Mouse (Mus musculus) heart, adult 2 months (tissue): ENCODE measurements at regions not wholly inside any gene's neighbourhood (a gene's known extent, or its start where the extent isn't known, plus 50 kb on each side); places are given as distances from the start of the nearest gene placed in this dataset.
"Not testable (repeated sequence)": the region's sequence is repeated elsewhere in the genome, so short reads cannot be mapped to it uniquely, and the experiment has no call there.

ENCODE experiments used
- DNase-seq, 2 experiments: peaks; one replicate each; pipeline ENCODE4 v3.0.0; 2021
- H3K27ac ChIP-seq: fragments of 200-600 bp; 2 replicates; pipeline ENCODE4 v1.8.1; 2022
- H3K27me3 ChIP-seq: fragments of 200-500 bp; 2 replicates; pipeline ENCODE4 v1.6.1; 2012; ENCODE audit warnings: mild to moderate bottlenecking, low read length, inconsistent platforms, mixed read lengths; ENCODE audit not compliant: control insufficient read depth, insufficient read depth
- H3K36me3 ChIP-seq: fragments of 200-500 bp; 2 replicates; pipeline ENCODE4 v1.6.1; 2012; ENCODE audit warnings: low read length, inconsistent platforms; ENCODE audit not compliant: control insufficient read depth, insufficient read depth
- H3K4me1 ChIP-seq: fragments of 200-500 bp; 2 replicates; pipeline ENCODE4 v1.6.1; 2011; ENCODE audit warnings: low read length; ENCODE audit not compliant: control insufficient read depth, insufficient read depth
- H3K4me3 ChIP-seq: fragments of 200-600 bp; 2 replicates; pipeline ENCODE4 v1.8.1; 2022
- H3K79me2 ChIP-seq: fragments of 200-500 bp; replicated peaks from 2 replicates; pipeline ENCODE4 v1.6.1; 2012; ENCODE audit warnings: mild to moderate bottlenecking, inconsistent platforms, low read length, moderate library complexity, mixed read lengths; ENCODE audit not compliant: control insufficient read depth, insufficient read depth
- H3K9ac ChIP-seq: fragments of 200-500 bp; 2 replicates; pipeline ENCODE4 v1.6.1; 2012; ENCODE audit warnings: low read depth, mild to moderate bottlenecking, control low read depth, inconsistent platforms, low read length, mixed read lengths
- CTCF ChIP-seq: fragments of 200-600 bp; IDR thresholded peaks from 2 replicates; pipeline ENCODE4 v1.8.1; 2022; ENCODE audit warnings: antibody characterized with exemption, mild to moderate bottlenecking, moderate library complexity
- EP300 ChIP-seq: fragments of 200-500 bp; IDR thresholded peaks from 2 replicates; pipeline ENCODE4 v1.6.1; 2011; ENCODE audit warnings: low read depth, low read length, control low read depth; ENCODE audit not compliant: insufficient read depth
- POLR2A ChIP-seq: fragments of 200-500 bp; IDR thresholded peaks from 2 replicates; pipeline ENCODE4 v1.6.1; 2011; ENCODE audit warnings: mild to moderate bottlenecking, low read depth, low read length, control low read depth; ENCODE audit not compliant: insufficient read depth
- WGBS: fragments of 180-500 bp; shearing (Covaris S2); methylation state at CpG from one replicate; pipeline ENCODE4 v1.1.7; 2018; 5-methylcytosine and 5-hydroxymethylcytosine counted together
- intact Hi-C: fragments of 180-260 bp; cut with DNase I; formaldehyde crosslinking; loops from one replicate; pipeline ENCODE4 v1.15.1; 2025

DNA sequence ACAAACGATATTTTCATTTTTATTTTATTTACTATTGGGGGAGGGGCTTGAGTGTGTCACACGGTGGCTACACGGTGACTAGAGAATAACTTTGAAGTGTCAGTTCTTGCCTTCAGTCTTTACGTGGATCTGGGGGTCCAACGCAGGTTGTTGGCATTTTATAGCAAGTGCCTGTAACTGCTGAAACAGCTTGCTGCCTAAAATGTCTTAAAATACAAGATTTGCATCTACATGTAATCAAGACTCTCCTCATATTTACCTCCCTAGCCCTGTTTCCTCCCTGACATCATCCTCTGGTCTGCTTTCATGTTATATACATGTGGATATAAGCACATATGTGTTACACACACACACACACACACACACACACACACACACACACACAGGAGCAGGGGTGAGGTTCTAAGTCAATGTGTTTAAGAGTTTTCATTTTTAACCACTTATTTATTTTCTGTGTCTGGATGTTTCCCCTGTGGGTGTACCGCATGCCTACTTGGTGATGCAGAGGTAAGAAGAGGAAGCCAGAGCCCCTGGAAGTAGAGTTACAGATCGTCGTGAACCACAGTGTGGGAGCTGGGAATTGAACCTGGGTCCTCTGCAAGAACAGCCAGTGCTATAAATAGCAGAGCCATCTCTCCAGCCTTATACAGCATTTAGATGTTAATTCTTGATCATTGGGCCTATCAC is 119.5 kb upstream of the Cpsf6 start:
- H3K36me3 ChIP-seq, result no peaks in the 10 kb centered on the region
- 86% methylated on average over 8 of the region's 8 CpGs for WGBS
- intact Hi-C loops, result no loop called here

DNA sequence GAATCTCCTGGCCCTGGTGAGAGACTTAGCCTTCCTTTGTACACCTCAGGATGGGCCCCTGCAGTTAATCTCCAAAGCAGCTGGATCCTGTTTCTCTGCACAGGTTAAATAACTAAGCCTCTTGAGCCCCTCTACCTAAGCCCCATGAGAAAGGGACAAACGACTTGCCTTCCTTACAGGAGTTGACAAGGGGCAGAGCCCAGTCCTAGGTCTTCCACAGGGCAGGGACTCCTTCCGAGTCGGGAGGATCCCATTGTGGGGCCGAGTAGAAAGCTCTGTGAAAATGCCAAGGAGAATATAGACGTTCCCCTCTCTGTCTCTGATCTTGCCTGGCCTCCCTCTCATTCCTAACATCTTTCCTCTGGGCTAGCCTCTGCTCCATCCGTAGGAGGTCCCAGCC is 118.7 kb upstream of the Cpsf6 start:
- intact Hi-C loops, result no loop called here
- no peak for DNase-seq
- Histone ChIP-seq H3K27ac (no peak overlapping the region), H3K4me1 (0 out of 2 replicates have a peak, but pooled peaks cover 3% of the 10 kb centered on the region), H3K9ac (no peak overlapping the region), H3K36me3 (no peaks in the 10 kb centered on the region), H3K27me3 (no peaks in the 10 kb centered on the region), H3K4me3 (no peak overlapping the region), H3K79me2 (no peaks in the 10 kb centered on the region)
- WGBS, result 60% methylated on average over 6 of the region's 6 CpGs
- TF ChIP-seq POLR2A (no peak), CTCF (no peak), EP300 (no peak)

More for the DNA sequence above, 119.5 kb upstream of the Cpsf6 start:
- no peaks in the 10 kb centered on the region for H3K79me2 ChIP-seq
- H3K27ac ChIP-seq, result no peak overlapping the region
- 0 out of 2 replicates have a peak, but pooled peaks cover 1% of the 10 kb centered on the region for H3K4me1 ChIP-seq
- H3K9ac ChIP-seq, result no peak overlapping the region
- no peaks in the 10 kb centered on the region for H3K27me3 ChIP-seq
- DNase-seq, result no peak
- H3K4me3 ChIP-seq, result no peak overlapping the region
- TF ChIP-seq POLR2A (no peak), CTCF (no peak), EP300 (no peak)

GRCm38 (mm10) chr10:117497565-117498256 is 117.9 kb upstream of the Cpsf6 start:
- TF ChIP-seq EP300, result no peak
- TF ChIP-seq CTCF, result no peak
- no peak for TF ChIP-seq POLR2A
- H3K27me3 ChIP-seq, result no peaks in the 10 kb centered on the region
- intact Hi-C loops, result no loop called here
- no peaks in the 10 kb centered on the region for H3K36me3 ChIP-seq
- no peak overlapping the region for H3K9ac ChIP-seq
- no peak overlapping the region for H3K27ac ChIP-seq
- WGBS, result 76% methylated on average over 16 of the region's 16 CpGs
- no peak for DNase-seq
- no peak overlapping the region for H3K4me3 ChIP-seq
- no peaks in the 10 kb centered on the region for H3K79me2 ChIP-seq
- H3K4me1 ChIP-seq, result 0 out of 2 replicates have a peak, but pooled peaks cover 3% of the 10 kb centered on the region

- H3K9ac ChIP-seq, H3K79me2 ChIP-seq, H3K4me3 ChIP-seq, DNase-seq, H3K27ac ChIP-seq, H3K27me3 ChIP-seq, H3K36me3 ChIP-seq, intact Hi-C loops, H3K4me1 ChIP-seq: not testable (repeated sequence)
- 94% methylated on average over 1 of the region's 1 CpGs for WGBS
Observed at GRCm38 (mm10) chr10:117497082-117497481, 117.3 kb upstream of the Cpsf6 start.

- no peaks in the 10 kb centered on the region for H3K79me2 ChIP-seq
- no peak for DNase-seq
- intact Hi-C loops, result no loop called here
- H3K4me1 ChIP-seq, result 0 out of 2 replicates have a peak, but pooled peaks cover 3% of the 10 kb centered on the region
- H3K9ac ChIP-seq, result no peak overlapping the region
- no peaks in the 10 kb centered on the region for H3K36me3 ChIP-seq
- no peak overlapping the region for H3K27ac ChIP-seq
- TF ChIP-seq CTCF (no peak), EP300 (no peak), POLR2A (no peak)
- H3K27me3 ChIP-seq, result no peaks in the 10 kb centered on the region
- H3K4me3 ChIP-seq, result no peak overlapping the region
- WGBS, result 85% methylated on average over 21 of the region's 21 CpGs
Observed at GRCm38 (mm10) chr10:117496064-117497011, 116.5 kb upstream of the Cpsf6 start.
